Mouse (Mus musculus): ENCODE measurements at regions not wholly inside any gene's neighbourhood (a gene's known extent, or its start where the extent isn't known, plus 50 kb on each side); places are given as distances from the start of the nearest gene placed in this dataset.

- TF ChIP-seq CTCF (IDR thresholded peaks at IDR 0.05; ENCODE audit: low read depth) (no peak), EP300 (IDR thresholded peaks at IDR 0.05; ENCODE audit: low read depth) (no peak)
These were observed 66.2 kb upstream of the Bnc2 start for GRCm38 (mm10) chr4:84741301-84741700.
